Mouse (Mus musculus): ENCODE data around the gene Rab11fip4.

GRCm38 (mm10) chr11:79674632-79675031 lies 83.6 kb downstream of the Rab11fip4 start:
- no peak for TF ChIP-seq EP300 (IDR thresholded peaks at IDR 0.05; ENCODE audit: low read depth)
- TF ChIP-seq CTCF (IDR thresholded peaks at IDR 0.05; ENCODE audit: low read depth): no peak
